Mouse (Mus musculus) myocyte (in vitro differentiated cells): ENCODE measurements around the gene Sf3b6.

ENCODE experiments used
- CEBPB ChIP-seq: IDR thresholded peaks from 2 replicates; pipeline ENCODE4 v1.6.1; 2011; ENCODE audit warnings: mild to moderate bottlenecking, moderate library complexity; ENCODE audit not compliant: poor library complexity, insufficient read depth, severe bottlenecking
- E2F4 ChIP-seq: IDR thresholded peaks from one replicate; pipeline ENCODE4 v1.6.1; 2011; ENCODE audit warnings: mild to moderate bottlenecking, control low read depth, moderate library complexity; ENCODE audit not compliant: insufficient read depth
- MYOD1 ChIP-seq, 3 experiments: IDR thresholded peaks; one replicate each; pipeline ENCODE4 v1.6.1; 2011; ENCODE audit warnings: control low read depth in 2 of 3, low read depth in 2 of 3, mild to moderate bottlenecking in 2 of 3, moderate library complexity in 1 of 3; ENCODE audit not compliant: insufficient read length in 2 of 3, control insufficient read depth in 1 of 3
- USF1 ChIP-seq: IDR thresholded peaks from one replicate; pipeline ENCODE4 v1.6.1; 2011; ENCODE audit warnings: low read depth, mild to moderate bottlenecking, control low read depth, moderate library complexity

GRCm38 (mm10) chr12:4841392-4841887 lies 24.1 kb downstream of the Sf3b6 start, which contains the start of gene Fkbp1b:
- no peak for TF ChIP-seq E2F4
- no peak for TF ChIP-seq USF1
- TF ChIP-seq MYOD1 (IDR thresholded peaks at IDR 0.05; ENCODE audit: control insufficient read depth in 1 of 3, insufficient read length in 2 of 3, low read depth in 2 of 3): no peak
- no peak for TF ChIP-seq CEBPB
